Mouse (Mus musculus): ENCODE measurements at regions not wholly inside any gene's neighbourhood (a gene's known extent, or its start where the extent isn't known, plus 50 kb on each side); places are given as distances from the start of the nearest gene placed in this dataset.

- Histone ChIP-seq H3K4me3 (ENCODE audit: inconsistent target) (no peak overlapping the region), H3K36me3 (ENCODE audit: inconsistent target) (no peaks in the 10 kb centered on the region), H3K27ac (no peak overlapping the region), H3K79me2 (ENCODE audit: inconsistent target) (no peaks in the 10 kb centered on the region)
- WGBS (ENCODE audit: missing documents), result 88% methylated on average over 2 of the region's 5 CpGs
These were observed 334.7 kb upstream of the Zfp462 start for GRCm38 (mm10) chr4:54610101-54610500.

GRCm38 (mm10) chr4:54611990-54612980, 332.6 kb upstream of the Zfp462 start:
- Histone ChIP-seq H3K36me3 (ENCODE audit: inconsistent target) (no peaks in the 10 kb centered on the region), H3K79me2 (ENCODE audit: inconsistent target) (no peaks in the 10 kb centered on the region), H3K4me3 (ENCODE audit: inconsistent target) (no peak overlapping the region), H3K27ac (no peak overlapping the region)
- WGBS (ENCODE audit: missing documents), result 91% methylated on average over 7 of the region's 7 CpGs

GRCm38 (mm10) chr4:54613076-54613475, 331.8 kb upstream of the Zfp462 start:
- 97% methylated on average over 3 of the region's 3 CpGs for WGBS (ENCODE audit: missing documents)
- H3K4me3 ChIP-seq (ENCODE audit: inconsistent target), result no peak overlapping the region
- H3K27ac ChIP-seq, result no peak overlapping the region
- H3K36me3 ChIP-seq (ENCODE audit: inconsistent target), result no peaks in the 10 kb centered on the region
- no peaks in the 10 kb centered on the region for H3K79me2 ChIP-seq (ENCODE audit: inconsistent target)

- Histone ChIP-seq H3K36me3 (ENCODE audit: inconsistent target) (no peaks in the 10 kb centered on the region), H3K79me2 (ENCODE audit: inconsistent target) (no peaks in the 10 kb centered on the region), H3K4me3 (ENCODE audit: inconsistent target) (no peak overlapping the region), H3K27ac (no peak overlapping the region)
- WGBS (ENCODE audit: missing documents), result 85% methylated on average over 2 of the region's 2 CpGs
These were observed 331.2 kb upstream of the Zfp462 start for GRCm38 (mm10) chr4:54613611-54614010.

GRCm38 (mm10) chr4:54615886-54616285, 329.0 kb upstream of the Zfp462 start:
- 92% methylated on average over 1 of the region's 1 CpGs for WGBS (ENCODE audit: missing documents)
- Histone ChIP-seq H3K27ac (no peak overlapping the region), H3K4me3 (ENCODE audit: inconsistent target) (no peak overlapping the region), H3K36me3 (ENCODE audit: inconsistent target) (no peaks in the 10 kb centered on the region), H3K79me2 (ENCODE audit: inconsistent target) (no peaks in the 10 kb centered on the region)

- no peaks in the 10 kb centered on the region for H3K79me2 ChIP-seq (ENCODE audit: inconsistent target)
- H3K4me3 ChIP-seq (ENCODE audit: inconsistent target), result no peak overlapping the region
- 94% methylated on average over 20 of the region's 20 CpGs for WGBS (ENCODE audit: missing documents)
- H3K36me3 ChIP-seq (ENCODE audit: inconsistent target), result no peaks in the 10 kb centered on the region
- no peak overlapping the region for H3K27ac ChIP-seq
These were observed 320.6 kb upstream of the Zfp462 start for GRCm38 (mm10) chr4:54624024-54624873.

- H3K27ac ChIP-seq, result no peak overlapping the region
- no peaks in the 10 kb centered on the region for H3K36me3 ChIP-seq (ENCODE audit: inconsistent target)
- no peak overlapping the region for H3K4me3 ChIP-seq (ENCODE audit: inconsistent target)
- H3K79me2 ChIP-seq (ENCODE audit: inconsistent target), result no peaks in the 10 kb centered on the region
- 29% methylated on average over 3 of the region's 3 CpGs for WGBS (ENCODE audit: missing documents)
These were observed 307.7 kb upstream of the Zfp462 start for GRCm38 (mm10) chr4:54636986-54637641.

- Histone ChIP-seq H3K4me3 (ENCODE audit: inconsistent target) (no peak overlapping the region), H3K79me2 (ENCODE audit: inconsistent target) (no peaks in the 10 kb centered on the region), H3K36me3 (ENCODE audit: inconsistent target) (no peaks in the 10 kb centered on the region), H3K27ac (no peak overlapping the region)
- 95% methylated on average over 11 of the region's 11 CpGs for WGBS (ENCODE audit: missing documents)
These were observed 298.8 kb upstream of the Zfp462 start for GRCm38 (mm10) chr4:54646033-54646432.

- Histone ChIP-seq H3K27ac (no peak overlapping the region), H3K36me3 (ENCODE audit: inconsistent target) (no peaks in the 10 kb centered on the region), H3K79me2 (ENCODE audit: inconsistent target) (no peaks in the 10 kb centered on the region), H3K4me3 (ENCODE audit: inconsistent target) (no peak overlapping the region)
- 94% methylated on average over 8 of the region's 8 CpGs for WGBS (ENCODE audit: missing documents)
These were observed 298.4 kb upstream of the Zfp462 start for GRCm38 (mm10) chr4:54646459-54646858.

- Histone ChIP-seq H3K27ac (no peak overlapping the region), H3K36me3 (ENCODE audit: inconsistent target) (no peaks in the 10 kb centered on the region), H3K4me3 (ENCODE audit: inconsistent target) (no peak overlapping the region), H3K79me2 (ENCODE audit: inconsistent target) (no peaks in the 10 kb centered on the region)
- WGBS (ENCODE audit: missing documents), result 93% methylated on average over 4 of the region's 4 CpGs
These were observed 296.6 kb upstream of the Zfp462 start for GRCm38 (mm10) chr4:54648254-54648653.

- Histone ChIP-seq H3K4me3 (ENCODE audit: inconsistent target) (no peak overlapping the region), H3K27ac (no peak overlapping the region), H3K36me3 (ENCODE audit: inconsistent target) (no peaks in the 10 kb centered on the region), H3K79me2 (ENCODE audit: inconsistent target) (no peaks in the 10 kb centered on the region)
These were observed 293.2 kb upstream of the Zfp462 start for GRCm38 (mm10) chr4:54651646-54652110.

- Histone ChIP-seq H3K4me3 (ENCODE audit: inconsistent target) (no peak overlapping the region), H3K79me2 (ENCODE audit: inconsistent target) (no peaks in the 10 kb centered on the region), H3K36me3 (ENCODE audit: inconsistent target) (no peaks in the 10 kb centered on the region), H3K27ac (no peak overlapping the region)
- 87% methylated on average over 11 of the region's 11 CpGs for WGBS (ENCODE audit: missing documents)
These were observed 292.5 kb upstream of the Zfp462 start for GRCm38 (mm10) chr4:54652111-54653021.

GRCm38 (mm10) chr4:54653097-54653776, 291.6 kb upstream of the Zfp462 start:
- Histone ChIP-seq H3K27ac (no peak overlapping the region), H3K79me2 (ENCODE audit: inconsistent target) (no peaks in the 10 kb centered on the region), H3K36me3 (ENCODE audit: inconsistent target) (no peaks in the 10 kb centered on the region), H3K4me3 (ENCODE audit: inconsistent target) (no peak overlapping the region)
- 93% methylated on average over 10 of the region's 10 CpGs for whole genome bisulfite sequencing (ENCODE audit: missing documents)

Data from macrophage (primary cell).